Mouse (Mus musculus): ENCODE results near the gene Fto. TPM values are rescaled to one million over a fixed set of nuclear protein-coding genes. Genes with fewer than 3 reads are reported as not detected.

Fto gene
- polyA plus RNA-seq, 1 experiment from 2014 or later: 120 TPM

- Histone ChIP-seq H3K4me3 (no peak overlapping the region), H3K36me3 (no peaks in the 10 kb centered on the region), H3K9me3 (no peaks in the 10 kb centered on the region), H3K4me1 (replicated peaks) (peaks cover 36% of the 10 kb centered on the region), H3K27me3 (peaks cover 77% of the 10 kb centered on the region), H3K9ac (no peak overlapping the region), H3K27ac (replicated peaks) (no peak overlapping the region), H3K4me2 (no peak overlapping the region)
- ATAC-seq (ENCODE audit: low read depth): no peak
- 23% methylated on average over 8 of the region's 8 CpGs for WGBS
Measured at GRCm38 (mm10) chr8:91531971-91532370, 218.6 kb downstream of the Fto start.

DNA sequence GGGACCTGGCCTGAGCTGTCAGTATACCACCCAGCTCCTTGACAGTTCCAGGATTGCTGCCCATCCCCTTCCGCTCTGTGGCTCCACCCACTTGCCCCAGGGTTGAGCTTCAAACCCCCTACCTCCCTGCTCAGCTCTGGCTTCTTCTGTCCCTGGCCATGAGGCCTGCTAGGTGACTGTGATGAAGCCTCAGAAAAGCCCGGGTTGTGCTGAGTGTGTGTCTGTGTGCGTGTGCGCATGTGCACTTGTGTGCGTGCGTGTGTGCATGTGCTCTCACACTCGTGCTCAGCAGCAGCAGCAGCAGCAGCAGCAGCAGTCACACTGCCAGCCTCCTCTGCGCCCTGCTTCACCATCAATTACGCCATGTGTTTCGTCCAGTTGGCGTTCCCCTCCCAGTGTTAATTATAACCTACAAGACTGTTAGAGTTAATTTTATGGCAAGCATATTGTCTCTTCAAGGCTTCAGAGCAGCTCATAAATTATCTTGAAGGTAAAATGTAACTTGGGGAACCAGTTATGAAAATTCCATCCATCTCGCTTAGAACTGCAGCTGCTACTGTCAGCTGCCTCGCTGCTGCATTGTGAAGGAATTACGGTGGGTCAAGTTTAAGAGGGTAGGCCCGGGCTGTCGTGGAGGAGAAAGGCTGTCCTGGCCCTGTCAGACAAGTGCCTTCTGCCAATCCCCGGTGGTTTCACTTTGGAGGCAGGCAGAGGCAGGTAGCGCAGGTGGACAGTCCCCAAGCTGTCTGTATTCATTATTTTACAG lies 219.5 kb downstream of the Fto start:
- no peak overlapping the region for H3K4me2 ChIP-seq
- peaks cover 42% of the 10 kb centered on the region for H3K4me1 ChIP-seq (replicated peaks)
- ATAC-seq (ENCODE audit: low read depth): peak; percentile 62; the same call in 1 of the 2 replicates
- H3K27me3 ChIP-seq: peaks cover 68% of the 10 kb centered on the region
- peak overlapping the region; percentile 11; the same call in 1 of the 2 replicates for H3K27ac ChIP-seq (replicated peaks)
- WGBS: 40% methylated on average over 18 of the region's 18 CpGs
- no peaks in the 10 kb centered on the region for H3K36me3 ChIP-seq
- H3K9ac ChIP-seq: peak overlapping the region; percentile 13; the same call in 1 of the 2 replicates
- H3K4me3 ChIP-seq: no peak overlapping the region
- H3K9me3 ChIP-seq: no peaks in the 10 kb centered on the region

GRCm38 (mm10) chr8:91534752-91535151 lies 221.4 kb downstream of the Fto start:
- no peak overlapping the region for H3K4me3 ChIP-seq
- WGBS: 87% methylated on average over 5 of the region's 5 CpGs
- ATAC-seq (ENCODE audit: low read depth): no peak
- peaks cover 56% of the 10 kb centered on the region for H3K4me1 ChIP-seq (replicated peaks)
- no peak overlapping the region for H3K4me2 ChIP-seq
- no peaks in the 10 kb centered on the region for H3K36me3 ChIP-seq
- no peak overlapping the region for H3K9ac ChIP-seq
- no peak overlapping the region for H3K27ac ChIP-seq (replicated peaks)
- no peaks in the 10 kb centered on the region for H3K9me3 ChIP-seq
- peaks cover 49% of the 10 kb centered on the region for H3K27me3 ChIP-seq

- ATAC-seq (ENCODE audit: low read depth): peak; percentile 23; the same call in 1 of the 2 replicates
- Histone ChIP-seq H3K4me1 (replicated peaks) (peaks cover 45% of the 10 kb centered on the region), H3K27ac (replicated peaks) (no peak overlapping the region), H3K4me3 (no peak overlapping the region), H3K9ac (no peak overlapping the region), H3K27me3 (peaks cover 28% of the 10 kb centered on the region), H3K9me3 (no peaks in the 10 kb centered on the region), H3K4me2 (no peak overlapping the region), H3K36me3 (no peaks in the 10 kb centered on the region)
- 63% methylated on average over 9 of the region's 9 CpGs for WGBS
Measured at GRCm38 (mm10) chr8:91538109-91538508, 224.8 kb downstream of the Fto start.

DNA sequence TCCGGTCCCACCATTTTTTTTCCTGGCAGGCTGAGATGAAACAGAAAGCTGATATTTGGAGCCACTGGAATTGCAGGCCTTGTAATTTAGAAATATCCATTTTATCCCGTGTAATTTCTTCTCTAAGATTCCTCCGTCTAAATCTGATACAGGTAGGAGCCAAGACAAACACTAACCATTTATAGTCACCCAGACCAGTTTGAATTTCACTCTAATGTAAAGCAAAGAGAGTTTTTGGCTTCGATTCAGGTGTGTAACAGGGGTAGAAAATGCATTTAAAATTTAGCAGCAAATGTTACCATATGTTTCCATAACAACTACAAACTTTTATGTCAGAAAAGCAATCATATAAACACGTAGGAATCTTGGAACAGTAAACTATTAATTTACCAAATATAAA lies 225.6 kb downstream of the Fto start:
- Histone ChIP-seq H3K36me3 (no peaks in the 10 kb centered on the region), H3K4me2 (no peak overlapping the region), H3K4me1 (replicated peaks) (peaks cover 37% of the 10 kb centered on the region), H3K9ac (no peak overlapping the region), H3K27me3 (peaks cover 22% of the 10 kb centered on the region), H3K4me3 (no peak overlapping the region), H3K9me3 (no peaks in the 10 kb centered on the region), H3K27ac (replicated peaks) (no peak overlapping the region)
- 80% methylated on average over 5 of the region's 5 CpGs for WGBS
- no peak for ATAC-seq (ENCODE audit: low read depth)

DNA sequence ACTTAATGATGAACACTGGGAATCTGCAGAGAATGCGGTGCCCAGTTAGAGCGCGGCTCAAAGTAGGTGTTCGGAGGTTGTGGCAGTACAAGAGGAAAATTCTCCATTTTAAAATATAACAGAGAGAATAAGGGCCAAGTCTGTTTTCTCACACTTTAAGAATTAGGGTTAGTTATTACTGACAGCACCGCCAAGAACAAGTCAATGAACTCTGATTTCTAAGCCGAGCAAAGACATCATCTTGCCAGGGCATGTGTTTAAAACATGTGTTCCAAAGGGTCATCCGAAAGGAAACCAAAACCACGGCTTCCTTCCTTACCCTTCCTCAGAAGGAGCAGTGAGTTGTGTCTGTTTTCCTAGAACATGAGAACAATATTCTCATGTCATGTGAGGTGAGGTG lies 226.3 kb downstream of the Fto start:
- no peaks in the 10 kb centered on the region for H3K9me3 ChIP-seq
- no peaks in the 10 kb centered on the region for H3K36me3 ChIP-seq
- 86% methylated on average over 8 of the region's 8 CpGs for WGBS
- no peak for ATAC-seq (ENCODE audit: low read depth)
- no peak overlapping the region for H3K4me2 ChIP-seq
- no peak overlapping the region for H3K9ac ChIP-seq
- H3K4me3 ChIP-seq: no peak overlapping the region
- peaks cover 15% of the 10 kb centered on the region for H3K27me3 ChIP-seq
- H3K4me1 ChIP-seq (replicated peaks): peaks cover 32% of the 10 kb centered on the region
- H3K27ac ChIP-seq (replicated peaks): no peak overlapping the region

- no peak for ATAC-seq (ENCODE audit: low read depth)
- Histone ChIP-seq H3K4me2 (no peak overlapping the region), H3K9me3 (no peaks in the 10 kb centered on the region), H3K4me3 (no peak overlapping the region), H3K4me1 (replicated peaks) (peaks cover 26% of the 10 kb centered on the region), H3K36me3 (no peaks in the 10 kb centered on the region), H3K27me3 (peaks cover 11% of the 10 kb centered on the region), H3K9ac (no peak overlapping the region), H3K27ac (replicated peaks) (no peak overlapping the region)
- 76% methylated on average over 3 of the region's 3 CpGs for WGBS
Measured at GRCm38 (mm10) chr8:91541229-91541628, 227.9 kb downstream of the Fto start.

GRCm38 (mm10) chr8:91545561-91545960 lies 232.2 kb downstream of the Fto start:
- Histone ChIP-seq H3K36me3 (no peaks in the 10 kb centered on the region), H3K4me1 (replicated peaks) (no peaks in the 10 kb centered on the region), H3K9me3 (no peaks in the 10 kb centered on the region), H3K27me3 (0 out of 2 replicates have a peak, but pooled peaks cover 5% of the 10 kb centered on the region), H3K4me2 (no peak overlapping the region), H3K27ac (replicated peaks) (no peak overlapping the region), H3K9ac (no peak overlapping the region), H3K4me3 (no peak overlapping the region)
- 89% methylated on average over 3 of the region's 3 CpGs for WGBS
- ATAC-seq (ENCODE audit: low read depth): no peak

DNA sequence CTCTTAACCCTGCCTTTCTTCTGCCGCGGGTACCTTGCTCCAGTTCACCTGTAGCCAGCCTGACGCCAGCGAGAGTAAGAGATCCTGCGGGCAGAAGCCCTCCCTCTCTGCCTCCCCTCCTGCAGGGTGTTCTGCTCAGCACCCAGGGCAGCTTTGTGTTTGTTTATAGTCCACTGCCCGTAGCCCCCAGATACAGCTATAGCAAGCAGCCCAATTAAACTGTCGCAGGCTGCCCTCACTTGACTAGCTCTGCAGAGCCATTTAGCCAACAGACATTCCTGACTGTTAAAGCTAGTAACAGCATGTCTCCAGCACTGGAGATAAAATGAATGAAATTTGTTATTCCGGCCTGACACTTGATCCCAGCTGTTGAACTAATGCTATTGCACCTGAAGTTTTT lies 233.3 kb downstream of the Fto start:
- Histone ChIP-seq H3K4me3 (no peak overlapping the region), H3K9ac (no peak overlapping the region), H3K4me1 (replicated peaks) (peaks cover 6% of the 10 kb centered on the region; the same call in 1 of the 2 replicates), H3K27me3 (0 out of 2 replicates have a peak, but pooled peaks cover 7% of the 10 kb centered on the region), H3K9me3 (no peaks in the 10 kb centered on the region), H3K36me3 (no peaks in the 10 kb centered on the region), H3K4me2 (no peak overlapping the region), H3K27ac (replicated peaks) (no peak overlapping the region)
- ATAC-seq (ENCODE audit: low read depth): no peak
- WGBS: 43% methylated on average over 8 of the region's 8 CpGs

- H3K4me1 ChIP-seq (replicated peaks): peaks cover 31% of the 10 kb centered on the region
- H3K4me3 ChIP-seq: no peak overlapping the region
- H3K9ac ChIP-seq: no peak overlapping the region
- H3K9me3 ChIP-seq: no peaks in the 10 kb centered on the region
- no peak overlapping the region for H3K27ac ChIP-seq (replicated peaks)
- 97% methylated on average over 1 of the region's 1 CpGs for WGBS
- H3K27me3 ChIP-seq: 0 out of 2 replicates have a peak, but pooled peaks cover 7% of the 10 kb centered on the region
- no peak for ATAC-seq (ENCODE audit: low read depth)
- H3K4me2 ChIP-seq: no peak overlapping the region
- no peaks in the 10 kb centered on the region for H3K36me3 ChIP-seq
Measured at GRCm38 (mm10) chr8:91550131-91550530, 236.8 kb downstream of the Fto start.

DNA sequence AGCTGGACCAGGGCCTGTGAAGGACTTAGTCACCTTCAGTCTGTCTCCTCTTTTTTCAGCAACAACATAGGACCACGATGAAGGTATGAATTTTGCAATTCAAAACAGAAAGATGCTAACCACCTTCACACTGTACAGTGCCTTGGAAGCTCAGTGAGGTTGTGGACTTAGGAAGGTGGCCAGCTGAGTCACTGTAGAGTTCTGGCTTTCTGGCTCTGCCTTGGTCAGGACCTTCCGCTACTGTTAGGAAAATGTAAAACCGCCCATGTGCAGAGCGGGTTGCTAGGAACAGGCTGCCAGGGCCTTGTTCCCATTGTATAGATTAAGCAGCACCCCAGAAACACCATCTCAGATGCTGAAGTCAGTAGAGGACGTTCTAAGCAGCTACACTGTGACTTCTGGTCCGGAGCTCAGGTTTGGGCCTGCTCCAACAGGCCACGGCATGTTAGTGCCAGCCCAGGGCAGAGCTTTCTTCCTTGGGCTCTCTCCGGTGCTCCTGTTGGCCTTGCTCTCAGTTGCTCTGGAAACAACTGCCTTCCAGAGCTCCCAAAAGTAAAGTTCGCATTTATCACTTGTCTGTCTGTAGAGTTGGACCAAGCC lies 237.9 kb downstream of the Fto start:
- H3K27me3 ChIP-seq: 0 out of 2 replicates have a peak, but pooled peaks cover 2% of the 10 kb centered on the region
- ATAC-seq (ENCODE audit: low read depth): no peak
- no peak overlapping the region for H3K4me3 ChIP-seq
- no peak overlapping the region for H3K9ac ChIP-seq
- peaks cover 31% of the 10 kb centered on the region for H3K4me1 ChIP-seq (replicated peaks)
- 83% methylated on average over 9 of the region's 9 CpGs for WGBS
- no peak overlapping the region for H3K27ac ChIP-seq (replicated peaks)
- no peaks in the 10 kb centered on the region for H3K9me3 ChIP-seq
- H3K36me3 ChIP-seq: no peaks in the 10 kb centered on the region
- no peak overlapping the region for H3K4me2 ChIP-seq

- ATAC-seq (ENCODE audit: low read depth): no peak
- H3K36me3 ChIP-seq: no peaks in the 10 kb centered on the region
- H3K9ac ChIP-seq: no peak overlapping the region
- no peak overlapping the region for H3K27ac ChIP-seq (replicated peaks)
- 0 out of 2 replicates have a peak, but pooled peaks cover 2% of the 10 kb centered on the region for H3K27me3 ChIP-seq
- WGBS: 43% methylated on average over 10 of the region's 10 CpGs
- peaks cover 31% of the 10 kb centered on the region for H3K4me1 ChIP-seq (replicated peaks)
- H3K9me3 ChIP-seq: no peaks in the 10 kb centered on the region
- no peak overlapping the region for H3K4me3 ChIP-seq
- H3K4me2 ChIP-seq: no peak overlapping the region
Measured at GRCm38 (mm10) chr8:91551775-91552538, 238.6 kb downstream of the Fto start.
